9 mouse cellular contexts compared by ENCODE assay signal in the genomic region with DNA sequence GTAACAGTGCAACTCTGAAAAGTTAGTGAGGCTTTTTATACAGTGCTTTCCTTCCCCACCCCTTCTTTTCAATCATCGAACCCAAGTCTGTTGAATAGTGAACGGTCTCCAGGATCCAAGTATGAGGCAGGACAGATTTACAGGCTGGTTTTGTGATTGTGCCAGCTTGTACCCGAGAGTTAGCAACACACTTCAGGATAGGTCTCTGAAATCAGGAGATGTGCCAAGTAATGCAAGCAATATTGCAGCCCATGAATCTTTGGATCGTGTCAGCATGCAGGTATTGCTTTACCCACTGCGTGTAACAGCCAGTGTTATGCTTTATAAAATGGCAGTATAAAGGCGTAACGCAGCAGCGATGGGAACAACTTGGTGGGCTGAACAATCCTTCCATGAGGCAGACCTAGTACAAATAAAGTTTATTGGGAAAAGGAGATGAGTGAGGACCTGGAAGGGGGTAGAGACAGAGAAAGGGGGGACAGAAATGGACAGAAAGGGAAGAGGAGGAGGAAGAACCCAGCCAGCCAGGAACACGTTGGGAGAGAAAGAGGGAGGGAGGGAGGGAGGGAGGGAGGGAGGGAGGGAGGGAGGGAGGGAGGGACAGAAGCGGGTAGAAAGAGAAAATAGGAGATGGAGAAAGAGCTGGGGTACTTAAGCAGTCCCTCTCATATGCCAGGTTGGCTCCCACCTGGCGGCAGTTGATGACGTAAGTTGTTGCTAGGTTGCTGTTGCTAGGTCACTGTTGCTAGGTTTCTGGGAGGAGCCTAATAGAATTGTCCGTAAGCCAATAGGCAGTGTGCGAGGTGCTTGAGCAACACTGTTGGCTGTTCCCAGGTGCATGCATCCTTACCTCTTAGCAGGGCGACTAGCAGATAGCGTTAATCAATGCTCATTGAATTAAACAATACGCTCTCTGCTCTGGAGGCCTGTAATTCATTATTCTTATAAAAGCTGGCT. TPM values are rescaled to one million over a fixed set of nuclear protein-coding genes. Genes with fewer than 3 reads are reported as not detected.
DNase-seq lines count a peak whose midpoint lies in the region; ATAC-seq and TF ChIP-seq lines count a peak whose summit lies in the region.
"Had no signal": no experiment of that assay in that cellular context is flagged by ENCODE, and none has a peak within 500 bp of the region (broad histone marks: within the 10 kb centered on the region; RNA-seq: fewer than 3 reads in every experiment).

No protein-coding gene starts in this region.

- no peak for DNase-seq in kidney, postnatal 14 days
- DNase-seq in embryonic facial prominence, embryonic 11.5 days (ENCODE audit: low spot score), result peak; percentile 81
- peak; percentile 69 for DNase-seq in intestine, embryonic 14.5 days (ENCODE audit: low spot score)
- DNase-seq in right cerebral cortex, adult 18-20 months, result peak; percentile 84
- DNase-seq in thymus, adult 2 months, result no peak
- no peak for DNase-seq in gastrocnemius, postnatal 36 days

- no peak overlapping the region for H3K4me2 ChIP-seq in kidney, embryonic 14.5 days (replicated peaks; ENCODE audit: low read depth, low read length)
- H3K4me2 ChIP-seq in embryonic facial prominence, embryonic 11.5 days (ENCODE audit: low read depth, low read length), result no peak overlapping the region
- H3K4me2 ChIP-seq in intestine, embryonic 14.5 days (ENCODE audit: low read length), result no peak overlapping the region
- peak overlapping the region; percentile 36 for H3K4me2 ChIP-seq in limb, embryonic 12.5 days

- no peak overlapping the region for H3K4me3 ChIP-seq in kidney, embryonic 14.5 days (ENCODE audit: low read length)
- no peak overlapping the region for H3K4me3 ChIP-seq in embryonic facial prominence, embryonic 11.5 days (ENCODE audit: low read depth, low read length)
- no peak overlapping the region for H3K4me3 ChIP-seq in intestine, embryonic 14.5 days (ENCODE audit: low read depth, low read length)
- no peak overlapping the region for H3K4me3 ChIP-seq in limb, embryonic 12.5 days (replicated peaks)
- no peak overlapping the region for H3K4me3 ChIP-seq in thymus, adult 2 months (ENCODE audit: control insufficient read depth, insufficient read depth, low read length)
- H3K4me3 ChIP-seq: erythroblast, embryonic 14.5 days had no signal

- peak; percentile 80 for ATAC-seq in kidney, embryonic 14.5 days (ENCODE audit: low FRiP score, low TSS enrichment)
- peak; percentile 84 for ATAC-seq in embryonic facial prominence, embryonic 11.5 days (replicated peaks; ENCODE audit: insufficient number of reproducible peaks, low FRiP score, low TSS enrichment, low read depth)
- ATAC-seq in intestine, embryonic 14.5 days (replicated peaks; ENCODE audit: low FRiP score, low TSS enrichment, low read depth), result peak; percentile 81
- peak; percentile 83; the same call in 1 of the 2 replicates for ATAC-seq in limb, embryonic 12.5 days (ENCODE audit: insufficient number of reproducible peaks, insufficient read depth, low FRiP score, low TSS enrichment, low read depth)

- WGBS in kidney, embryonic 14.5 days, result 55% methylated on average over 16 of the region's 17 CpGs
- 53% methylated on average over 16 of the region's 17 CpGs for WGBS in embryonic facial prominence, embryonic 11.5 days
- WGBS in intestine, embryonic 14.5 days, result 54% methylated on average over 16 of the region's 17 CpGs
- WGBS in limb, embryonic 12.5 days, result 52% methylated on average over 15 of the region's 17 CpGs
- 91% methylated on average over 16 of the region's 17 CpGs for WGBS in thymus, adult 2 months

- no peak overlapping the region for H3K27ac ChIP-seq in kidney, embryonic 14.5 days (ENCODE audit: low read depth, low read length)
- H3K27ac ChIP-seq in embryonic facial prominence, embryonic 11.5 days (replicated peaks; ENCODE audit: low read depth, low read length), result no peak overlapping the region
- H3K27ac ChIP-seq in intestine, embryonic 14.5 days (ENCODE audit: low read depth), result no peak overlapping the region
- no peak overlapping the region for H3K27ac ChIP-seq in limb, embryonic 12.5 days
- H3K27ac ChIP-seq in thymus, adult 2 months (ENCODE audit: control insufficient read depth, insufficient read depth, low read length), result no peak overlapping the region

- intact Hi-C loops in gastrocnemius, postnatal 36 days (cut with DNase I), result no loop called here

- H3K27me3 ChIP-seq in kidney, embryonic 14.5 days (ENCODE audit: control insufficient read depth, insufficient read depth, low read length), result no peaks in the 10 kb centered on the region
- H3K27me3 ChIP-seq in embryonic facial prominence, embryonic 11.5 days (ENCODE audit: control insufficient read depth, insufficient read depth, low read length), result no peaks in the 10 kb centered on the region
- H3K27me3 ChIP-seq in intestine, embryonic 14.5 days (replicated peaks; ENCODE audit: control insufficient read depth, insufficient read depth, low read length), result no peaks in the 10 kb centered on the region
- H3K27me3 ChIP-seq in limb, embryonic 12.5 days, result peaks cover 9% of the 10 kb centered on the region
- no peaks in the 10 kb centered on the region for H3K27me3 ChIP-seq in thymus, adult 2 months (ENCODE audit: control insufficient read depth, insufficient read depth, low read length)

- H3K9me3 ChIP-seq in kidney, embryonic 14.5 days (ENCODE audit: control insufficient read depth, low read length), result no peaks in the 10 kb centered on the region
- no peaks in the 10 kb centered on the region for H3K9me3 ChIP-seq in embryonic facial prominence, embryonic 11.5 days (replicated peaks; ENCODE audit: control insufficient read depth, low read length)
- no peaks in the 10 kb centered on the region for H3K9me3 ChIP-seq in intestine, embryonic 14.5 days (ENCODE audit: control insufficient read depth, low read length)
- no peaks in the 10 kb centered on the region for H3K9me3 ChIP-seq in limb, embryonic 12.5 days

- TF ChIP-seq CTCF in thymus, adult 2 months (IDR thresholded peaks at IDR 0.05; ENCODE audit: borderline replicate concordance, control insufficient read depth, extremely low read depth, insufficient read depth, low read length, poor library complexity), result no peak

- H3K4me1 ChIP-seq in kidney, embryonic 14.5 days (ENCODE audit: control insufficient read depth, insufficient read depth, low read length), result 0 out of 2 replicates have a peak, but pooled peaks cover 4% of the 10 kb centered on the region
- no peaks in the 10 kb centered on the region for H3K4me1 ChIP-seq in embryonic facial prominence, embryonic 11.5 days (ENCODE audit: control insufficient read depth, insufficient read depth, low read length)
- no peaks in the 10 kb centered on the region for H3K4me1 ChIP-seq in intestine, embryonic 14.5 days (replicated peaks; ENCODE audit: control insufficient read depth, insufficient read depth, low read length)
- H3K4me1 ChIP-seq in limb, embryonic 12.5 days (replicated peaks), result peaks cover 22% of the 10 kb centered on the region; the same call in 1 of the 2 replicates
- H3K4me1 ChIP-seq in thymus, adult 2 months (replicated peaks; ENCODE audit: control insufficient read depth, insufficient read depth, low read length), result no peaks in the 10 kb centered on the region; the same call in 1 of the 2 replicates

- H3K36me3 ChIP-seq in kidney, embryonic 14.5 days (ENCODE audit: control insufficient read depth, insufficient read depth, low read length), result no peaks in the 10 kb centered on the region
- no peaks in the 10 kb centered on the region for H3K36me3 ChIP-seq in embryonic facial prominence, embryonic 11.5 days (replicated peaks; ENCODE audit: control insufficient read depth, insufficient read depth, low read depth, low read length)
- no peaks in the 10 kb centered on the region for H3K36me3 ChIP-seq in intestine, embryonic 14.5 days (ENCODE audit: control insufficient read depth, insufficient read depth, low read length)
- H3K36me3 ChIP-seq in limb, embryonic 12.5 days, result no peaks in the 10 kb centered on the region
- no peaks in the 10 kb centered on the region for H3K36me3 ChIP-seq in thymus, adult 2 months (ENCODE audit: control insufficient read depth, insufficient read depth, low read length)

- no peak for TF ChIP-seq POLR2A in thymus, adult 2 months (IDR thresholded peaks at IDR 0.05; ENCODE audit: control insufficient read depth, extremely low read depth, insufficient read depth, low read length, poor library complexity)

- H3K9ac ChIP-seq in kidney, embryonic 14.5 days (ENCODE audit: low read depth, low read length), result no peak overlapping the region
- no peak overlapping the region for H3K9ac ChIP-seq in embryonic facial prominence, embryonic 11.5 days (replicated peaks; ENCODE audit: low read length)
- no peak overlapping the region for H3K9ac ChIP-seq in intestine, embryonic 14.5 days (ENCODE audit: low read length)
- H3K9ac ChIP-seq in limb, embryonic 12.5 days (replicated peaks), result no peak overlapping the region

RNA-seq across cellular contexts. Expression of gene Gpr156, which starts 22.1 kb away (rescaled TPM):
- 0.57 and 1.1 TPM in 2 replicates for polyA plus RNA-seq in kidney, embryonic 14.5 days (2014; fragmentation: Nextera tagmentation; extraction: Ambion mirVana)
- 1.5 and 1.7 TPM in 2 replicates for polyA plus RNA-seq in embryonic facial prominence, embryonic 11.5 days (2014; fragmentation: Nextera tagmentation; extraction: Ambion mirVana)
- 0.42 and 0.61 TPM in 2 replicates for polyA plus RNA-seq in intestine, embryonic 14.5 days (2014; fragmentation: Nextera tagmentation; extraction: Ambion mirVana)
- polyA plus RNA-seq in limb, embryonic 12.5 days (2016; fragmentation: Nextera tagmentation; extraction: Ambion mirVana), result 1.5 and 2.0 TPM in 2 replicates
- 0.08 and 0.09 TPM in 2 replicates for polyA plus RNA-seq in thymus, adult 2 months (2012; rRNA removed)
- total RNA-seq in gastrocnemius, postnatal 36 days (2021), result under 1 TPM in 1 of 2 experiments, not detected in 1; 0.10 TPM
- polyA plus RNA-seq: erythroblast, embryonic 14.5 days had no signal

Comparison
In these comparisons a context has a peak if more than half of its experiments do, and no peak if none do; other contexts are left out.
1. DNase-seq: peak in embryonic facial prominence, embryonic 11.5 days (single experiment), intestine, embryonic 14.5 days (single experiment) and right cerebral cortex, adult 18-20 months (single experiment); none in kidney, postnatal 14 days (single experiment), thymus, adult 2 months (single experiment) and gastrocnemius, postnatal 36 days (0 of 2).
2. Peak in every context shown above with its lines, with median percentiles within 50 percentile points of each other: ATAC-seq.